Mouse (Mus musculus): ENCODE results near the gene Pcyt2. TPM values are rescaled to one million over a fixed set of nuclear protein-coding genes. Genes with fewer than 3 reads are reported as not detected.
A peak's percentile ranks its signal among the peaks of the same experiment; 100 is the strongest.

The Pcyt2 gene
- polyA plus RNA-seq, 1 experiment from 2014 or later = 140 TPM

GRCm38 (mm10) chr11:120623961-120624679 lies 6.4 kb upstream of the Pcyt2 start:
- peaks cover 23% of the 10 kb centered on the region for H3K4me1 ChIP-seq
- peaks cover 64% of the 10 kb centered on the region for H3K36me3 ChIP-seq (ENCODE audit: poor library complexity, severe bottlenecking)
- H3K27me3 ChIP-seq = no peaks in the 10 kb centered on the region
- whole genome bisulfite sequencing = 13% methylated on average over 30 of the region's 30 CpGs
- H3K9me3 ChIP-seq (replicated peaks) = no peaks in the 10 kb centered on the region
- peak overlapping the region; percentile 98 for H3K4me2 ChIP-seq
- peak; percentile 67 for ATAC-seq
- peak overlapping the region; percentile 96 for H3K4me3 ChIP-seq
- peak overlapping the region; percentile 88 for H3K27ac ChIP-seq
- peak overlapping the region; percentile 84 for H3K9ac ChIP-seq

- H3K27me3 ChIP-seq = no peaks in the 10 kb centered on the region
- no peak overlapping the region for H3K4me2 ChIP-seq
- H3K4me3 ChIP-seq = no peak overlapping the region
- H3K27ac ChIP-seq = no peak overlapping the region
- no peak for ATAC-seq
- H3K9me3 ChIP-seq (replicated peaks) = no peaks in the 10 kb centered on the region
- no peak overlapping the region for H3K9ac ChIP-seq
- WGBS = 94% methylated on average over 6 of the region's 6 CpGs
- H3K36me3 ChIP-seq (ENCODE audit: poor library complexity, severe bottlenecking) = peaks cover 65% of the 10 kb centered on the region
- H3K4me1 ChIP-seq = peaks cover 23% of the 10 kb centered on the region
Observed at GRCm38 (mm10) chr11:120622805-120623204, 5.1 kb upstream of the Pcyt2 start.

- Histone ChIP-seq H3K4me2 (no peak overlapping the region), H3K27me3 (no peaks in the 10 kb centered on the region), H3K9me3 (replicated peaks) (no peaks in the 10 kb centered on the region), H3K4me1 (peaks cover 33% of the 10 kb centered on the region), H3K9ac (no peak overlapping the region), H3K4me3 (no peak overlapping the region), H3K27ac (no peak overlapping the region), H3K36me3 (ENCODE audit: poor library complexity, severe bottlenecking) (peaks cover 59% of the 10 kb centered on the region)
- no peak for ATAC-seq
- 95% methylated on average over 14 of the region's 14 CpGs for WGBS
Observed at GRCm38 (mm10) chr11:120620195-120620594, 2.5 kb upstream of the Pcyt2 start.

- 96% methylated on average over 25 of the region's 25 CpGs for WGBS
- H3K27me3 ChIP-seq = no peaks in the 10 kb centered on the region
- H3K4me1 ChIP-seq = peaks cover 26% of the 10 kb centered on the region
- H3K9me3 ChIP-seq (replicated peaks) = no peaks in the 10 kb centered on the region
- H3K27ac ChIP-seq = peak overlapping the region; percentile 73; the same call in 1 of the 2 replicates
- H3K36me3 ChIP-seq (ENCODE audit: poor library complexity, severe bottlenecking) = peaks cover 67% of the 10 kb centered on the region
- no peak overlapping the region for H3K4me2 ChIP-seq
- no peak overlapping the region for H3K9ac ChIP-seq
- no peak overlapping the region for H3K4me3 ChIP-seq
- no peak for ATAC-seq
Observed at GRCm38 (mm10) chr11:120618619-120619535, 1.1 kb upstream of the Pcyt2 start.

- 56% methylated on average over 4 of the region's 4 CpGs for WGBS
- peak overlapping the region; percentile 73; the same call in 1 of the 2 replicates for H3K27ac ChIP-seq
- H3K4me3 ChIP-seq = peak overlapping the region; percentile 85
- H3K4me1 ChIP-seq = peaks cover 18% of the 10 kb centered on the region
- H3K4me2 ChIP-seq = peak overlapping the region; percentile 88
- H3K9me3 ChIP-seq (replicated peaks) = no peaks in the 10 kb centered on the region
- ATAC-seq = no peak
- H3K36me3 ChIP-seq (ENCODE audit: poor library complexity, severe bottlenecking) = peaks cover 72% of the 10 kb centered on the region
- peak overlapping the region; percentile 87 for H3K9ac ChIP-seq
- H3K27me3 ChIP-seq = no peaks in the 10 kb centered on the region
Observed at GRCm38 (mm10) chr11:120616617-120617294, 980 bp downstream of the Pcyt2 start.

GRCm38 (mm10) chr11:120615606-120616203 lies 2.0 kb downstream of the Pcyt2 start:
- no peak overlapping the region for H3K27ac ChIP-seq
- ATAC-seq = no peak
- H3K4me1 ChIP-seq = peaks cover 18% of the 10 kb centered on the region
- 92% methylated on average over 11 of the region's 11 CpGs for WGBS
- peaks cover 72% of the 10 kb centered on the region for H3K36me3 ChIP-seq (ENCODE audit: poor library complexity, severe bottlenecking)
- H3K27me3 ChIP-seq = no peaks in the 10 kb centered on the region
- H3K9me3 ChIP-seq (replicated peaks) = no peaks in the 10 kb centered on the region
- no peak overlapping the region for H3K4me3 ChIP-seq
- H3K4me2 ChIP-seq = peak overlapping the region; percentile 88; the same call in 1 of the 2 replicates
- no peak overlapping the region for H3K9ac ChIP-seq

- Histone ChIP-seq H3K4me3 (no peak overlapping the region), H3K4me1 (peaks cover 18% of the 10 kb centered on the region), H3K4me2 (no peak overlapping the region), H3K9me3 (replicated peaks) (no peaks in the 10 kb centered on the region), H3K9ac (no peak overlapping the region), H3K27me3 (no peaks in the 10 kb centered on the region), H3K27ac (no peak overlapping the region), H3K36me3 (ENCODE audit: poor library complexity, severe bottlenecking) (peaks cover 72% of the 10 kb centered on the region)
- no peak for ATAC-seq
- whole genome bisulfite sequencing = 92% methylated on average over 6 of the region's 6 CpGs
Observed at GRCm38 (mm10) chr11:120615167-120615566, 2.6 kb downstream of the Pcyt2 start.

GRCm38 (mm10) chr11:120613976-120614375 lies 3.8 kb downstream of the Pcyt2 start:
- Histone ChIP-seq H3K9ac (no peak overlapping the region), H3K9me3 (replicated peaks) (no peaks in the 10 kb centered on the region), H3K27ac (no peak overlapping the region), H3K27me3 (0 out of 2 replicates have a peak, but pooled peaks cover 4% of the 10 kb centered on the region), H3K36me3 (ENCODE audit: poor library complexity, severe bottlenecking) (peaks cover 71% of the 10 kb centered on the region), H3K4me3 (no peak overlapping the region), H3K4me1 (peaks cover 22% of the 10 kb centered on the region), H3K4me2 (no peak overlapping the region)
- no peak for ATAC-seq
- WGBS = 88% methylated on average over 8 of the region's 8 CpGs

- H3K27ac ChIP-seq = no peak overlapping the region
- no peak overlapping the region for H3K4me3 ChIP-seq
- H3K27me3 ChIP-seq = peaks cover 8% of the 10 kb centered on the region
- no peaks in the 10 kb centered on the region for H3K9me3 ChIP-seq (replicated peaks)
- no peak overlapping the region for H3K9ac ChIP-seq
- no peak for ATAC-seq
- H3K4me2 ChIP-seq = no peak overlapping the region
- 95% methylated on average over 10 of the region's 10 CpGs for WGBS
- H3K4me1 ChIP-seq = peaks cover 26% of the 10 kb centered on the region
- peaks cover 66% of the 10 kb centered on the region for H3K36me3 ChIP-seq (ENCODE audit: poor library complexity, severe bottlenecking)
Observed at GRCm38 (mm10) chr11:120613481-120613972, 4.2 kb downstream of the Pcyt2 start.

GRCm38 (mm10) chr11:120612763-120613162 lies 5.0 kb downstream of the Pcyt2 start:
- WGBS = 42% methylated on average over 6 of the region's 6 CpGs

GRCm38 (mm10) chr11:120610477-120611046 lies 7.2 kb downstream of the Pcyt2 start:
- Histone ChIP-seq H3K27ac (no peak overlapping the region), H3K9ac (no peak overlapping the region), H3K4me2 (no peak overlapping the region), H3K9me3 (replicated peaks) (no peaks in the 10 kb centered on the region), H3K4me1 (peaks cover 12% of the 10 kb centered on the region), H3K4me3 (no peak overlapping the region), H3K27me3 (peaks cover 17% of the 10 kb centered on the region), H3K36me3 (ENCODE audit: poor library complexity, severe bottlenecking) (peaks cover 79% of the 10 kb centered on the region)
- ATAC-seq = no peak
- 73% methylated on average over 9 of the region's 9 CpGs for WGBS

More at GRCm38 (mm10) chr11:120612763-120613162, 5.0 kb downstream of the Pcyt2 start:
- Histone ChIP-seq H3K4me2 (no peak overlapping the region), H3K27me3 (peaks cover 14% of the 10 kb centered on the region), H3K9ac (no peak overlapping the region), H3K27ac (no peak overlapping the region), H3K4me3 (no peak overlapping the region), H3K4me1 (peaks cover 30% of the 10 kb centered on the region), H3K9me3 (replicated peaks) (no peaks in the 10 kb centered on the region), H3K36me3 (ENCODE audit: poor library complexity, severe bottlenecking) (peaks cover 61% of the 10 kb centered on the region)
- ATAC-seq = 0 out of 2 replicates have a peak, but pooled peaks have one; percentile 16
